Mouse (Mus musculus) liver, embryonic 15.5 days (tissue): ENCODE results near the gene Ccser1. TPM values are rescaled to one million over a fixed set of nuclear protein-coding genes. Genes with fewer than 3 reads are reported as not detected.

Experiments used
- ATAC-seq: fragments of 200-750 bp; cut with Nextera tagmentation; 2 replicates; pipeline ENCODE4 v1.8.0; 2017; ENCODE audit warnings: moderate number of reproducible peaks, mild to moderate bottlenecking, moderate library complexity; ENCODE audit not compliant: insufficient read depth
- H3K27ac ChIP-seq: fragments of 300-500 bp; sonication (generic); replicated peaks from 2 replicates; pipeline ENCODE4 v1.5.1; 2015; ENCODE audit warnings: mild to moderate bottlenecking, inconsistent platforms
- H3K27me3 ChIP-seq: fragments of 300-500 bp; sonication (generic); 2 replicates; pipeline ENCODE4 v1.6.1; 2015; ENCODE audit warnings: mild to moderate bottlenecking, inconsistent platforms
- H3K36me3 ChIP-seq: fragments of 300-500 bp; sonication (generic); replicated peaks from 2 replicates; pipeline ENCODE4 v1.6.1; 2015; ENCODE audit warnings: moderate library complexity, mild to moderate bottlenecking, inconsistent platforms
- H3K4me1 ChIP-seq: fragments of 300-500 bp; sonication (generic); replicated peaks from 2 replicates; pipeline ENCODE4 v1.6.1; 2015; ENCODE audit warnings: inconsistent platforms
- H3K4me2 ChIP-seq: fragments of 300-500 bp; sonication (generic); 2 replicates; pipeline ENCODE4 v1.6.1; 2015; ENCODE audit warnings: moderate library complexity, mild to moderate bottlenecking, inconsistent platforms
- H3K4me3 ChIP-seq: fragments of 300-500 bp; sonication (generic); replicated peaks from 2 replicates; pipeline ENCODE4 v1.5.1; 2015; ENCODE audit warnings: mild to moderate bottlenecking, inconsistent platforms
- H3K9ac ChIP-seq: fragments of 300-500 bp; sonication (generic); 2 replicates; pipeline ENCODE4 v1.6.1; 2015; ENCODE audit warnings: moderate library complexity, mild to moderate bottlenecking, inconsistent platforms
- H3K9me3 ChIP-seq: fragments of 300-500 bp; sonication (generic); replicated peaks from 2 replicates; pipeline ENCODE4 v1.6.1; 2016; ENCODE audit warnings: inconsistent platforms
- WGBS: fragments of 180-500 bp; shearing (Covaris S2); methylation state at CpG from one replicate; pipeline ENCODE4 v1.1.7; 2015; ENCODE audit warnings: mixed read lengths; ENCODE audit not compliant: insufficient replicate concordance; 5-methylcytosine and 5-hydroxymethylcytosine counted together
- polyA plus RNA-seq: library from polyadenylated mRNA; unstranded; fragments of >200 nt; fragmentation: Nextera tagmentation; extraction: Ambion mirVana; gene quantifications from 2 replicates; pipeline ENCODE4 v1.2.1, GENCODE M21; 2015

The Ccser1 gene
- polyA plus RNA-seq, 1 experiment from 2014 or later: 0.23 TPM

DNA sequence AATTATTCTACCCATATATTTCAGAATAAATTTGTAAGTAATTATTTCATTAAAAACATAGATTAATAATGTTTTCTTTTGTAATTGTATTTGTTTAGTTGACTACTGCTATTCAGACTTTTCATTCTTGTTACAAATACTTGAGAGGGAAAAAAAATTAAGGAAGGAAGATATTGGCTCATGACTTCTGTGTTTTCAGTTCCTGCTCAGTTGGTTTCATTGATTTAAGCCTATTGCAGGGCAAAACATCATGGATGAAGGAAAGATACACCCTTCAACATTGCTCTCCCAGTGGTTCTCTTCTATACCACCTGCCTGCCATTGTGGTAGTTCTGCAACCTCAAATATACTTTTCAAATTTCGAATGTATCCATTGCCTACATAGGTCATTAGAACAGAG, 541.1 kb downstream of the Ccser1 start:
- no peak for ATAC-seq
- H3K4me1 ChIP-seq: no peaks in the 10 kb centered on the region
- WGBS: 39% methylated on average over 1 of the region's 1 CpGs
- H3K4me2 ChIP-seq: no peak overlapping the region
- H3K4me3 ChIP-seq: no peak overlapping the region
- no peak overlapping the region for H3K27ac ChIP-seq
- H3K9me3 ChIP-seq: no peaks in the 10 kb centered on the region
- H3K36me3 ChIP-seq: no peaks in the 10 kb centered on the region
- H3K9ac ChIP-seq: no peak overlapping the region
- H3K27me3 ChIP-seq: no peaks in the 10 kb centered on the region

DNA sequence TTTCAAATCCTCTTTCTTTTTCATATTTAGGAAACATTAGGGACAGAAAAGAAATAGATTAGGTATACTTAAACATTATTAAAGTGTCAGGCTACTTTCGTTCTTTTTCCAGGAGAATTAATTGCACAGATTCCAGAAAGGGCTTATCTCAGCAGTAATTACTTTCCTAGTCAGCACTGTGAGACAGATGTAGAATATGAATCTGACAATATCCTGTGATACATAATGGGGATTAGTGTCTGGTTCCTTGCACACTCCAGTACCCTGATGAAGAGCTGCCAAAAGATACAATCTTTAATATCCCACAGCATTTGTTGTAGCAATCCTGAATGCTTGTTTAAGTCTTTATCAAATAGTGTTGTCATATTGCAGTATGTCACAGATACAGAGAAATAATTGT, 548.9 kb downstream of the Ccser1 start:
- Histone ChIP-seq H3K4me1 (no peaks in the 10 kb centered on the region), H3K4me2 (no peak overlapping the region)
- WGBS: 61% methylated on average over 1 of the region's 1 CpGs

DNA sequence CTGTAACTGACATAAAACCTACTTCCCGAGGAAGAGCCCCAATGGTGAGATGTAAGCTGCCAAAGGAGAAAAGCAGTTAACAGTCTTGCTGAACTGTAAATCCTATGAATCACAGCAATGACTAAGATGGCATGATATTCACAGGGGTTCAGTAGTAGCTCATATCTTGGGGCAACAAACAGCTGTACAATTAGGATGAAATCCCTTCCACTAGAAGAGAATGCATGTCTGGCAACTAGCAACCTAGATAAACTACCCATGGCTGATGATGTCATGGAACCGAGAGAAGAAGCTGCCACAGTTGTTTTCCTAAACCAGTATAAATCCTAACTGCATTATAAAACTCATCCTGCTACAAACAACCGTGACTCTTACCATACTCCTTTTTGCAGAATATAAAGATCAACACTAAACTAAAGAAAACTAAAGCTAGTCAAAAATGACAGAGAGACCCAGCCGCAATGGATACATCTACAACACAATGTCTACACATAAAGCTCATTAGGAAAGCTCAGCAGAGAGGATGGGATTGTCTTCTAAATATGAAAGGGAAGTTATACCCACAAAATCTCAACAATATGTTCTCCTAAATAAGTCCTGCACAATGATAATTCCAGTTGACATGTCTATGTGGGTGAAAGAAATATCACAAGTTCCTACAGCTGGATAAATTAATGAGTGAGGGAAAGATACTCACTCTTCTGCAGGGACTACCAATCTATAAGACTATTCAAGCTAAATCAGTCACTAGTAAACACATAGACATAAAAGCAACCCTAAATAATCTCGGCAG, 550.2 kb downstream of the Ccser1 start:
- H3K4me3 ChIP-seq: no peak overlapping the region
- H3K9ac ChIP-seq: no peak overlapping the region
- no peaks in the 10 kb centered on the region for H3K36me3 ChIP-seq
- WGBS: 52% methylated on average over 5 of the region's 5 CpGs
- H3K27me3 ChIP-seq: no peaks in the 10 kb centered on the region
- H3K4me2 ChIP-seq: no peak overlapping the region
- H3K9me3 ChIP-seq: no peaks in the 10 kb centered on the region
- no peaks in the 10 kb centered on the region for H3K4me1 ChIP-seq
- no peak for ATAC-seq
- H3K27ac ChIP-seq: no peak overlapping the region

More for the DNA sequence above, 548.9 kb downstream of the Ccser1 start:
- no peak overlapping the region for H3K27ac ChIP-seq
- H3K4me3 ChIP-seq: no peak overlapping the region
- no peak overlapping the region for H3K9ac ChIP-seq
- ATAC-seq: no peak
- no peaks in the 10 kb centered on the region for H3K27me3 ChIP-seq
- H3K9me3 ChIP-seq: no peaks in the 10 kb centered on the region
- H3K36me3 ChIP-seq: no peaks in the 10 kb centered on the region

DNA sequence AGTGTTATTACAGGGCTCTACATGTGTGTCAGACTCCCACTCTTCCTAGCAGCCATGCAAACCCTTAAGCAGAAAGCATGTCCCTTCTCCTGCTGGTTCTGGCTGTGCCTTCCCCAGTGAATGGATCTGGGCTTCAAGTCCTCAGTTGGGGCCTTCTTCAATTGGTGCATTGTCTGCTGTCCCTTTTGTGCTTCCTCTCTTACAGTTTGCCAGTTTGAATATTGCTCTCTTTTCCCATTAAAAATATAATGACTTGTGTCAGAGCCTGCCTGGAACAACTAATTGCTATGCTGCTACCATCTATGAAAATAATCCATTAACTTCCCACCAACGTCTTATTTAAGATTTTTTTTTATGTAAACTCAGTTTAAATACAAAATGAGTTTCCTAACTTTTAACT, 566.2 kb downstream of the Ccser1 start:
- H3K4me3 ChIP-seq: no peak overlapping the region
- H3K9ac ChIP-seq: no peak overlapping the region
- WGBS: 49% methylated on average over 1 of the region's 1 CpGs
- H3K4me2 ChIP-seq: no peak overlapping the region
- H3K27ac ChIP-seq: no peak overlapping the region
- no peaks in the 10 kb centered on the region for H3K4me1 ChIP-seq
- ATAC-seq: no peak
- H3K9me3 ChIP-seq: no peaks in the 10 kb centered on the region
- no peaks in the 10 kb centered on the region for H3K36me3 ChIP-seq
- H3K27me3 ChIP-seq: no peaks in the 10 kb centered on the region

DNA sequence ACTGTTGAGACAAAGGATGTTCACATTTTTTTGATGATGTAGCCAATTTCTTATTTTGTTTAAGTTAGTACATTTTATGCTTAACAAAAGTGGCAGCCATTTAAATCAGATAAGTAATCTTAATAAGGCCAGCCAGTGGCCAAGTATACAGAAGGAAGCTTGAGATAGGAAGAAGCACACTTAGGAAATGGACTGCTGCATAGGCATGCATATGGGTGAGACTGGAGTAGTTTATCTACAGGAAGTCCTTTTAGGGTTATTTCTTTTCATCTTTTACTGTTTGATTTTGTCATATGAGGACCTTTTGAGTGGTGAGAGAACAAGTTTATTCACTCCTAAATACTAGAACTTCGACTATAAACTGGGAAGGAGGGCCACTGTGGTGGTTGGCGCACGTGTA, 582.0 kb downstream of the Ccser1 start:
- 67% methylated on average over 3 of the region's 3 CpGs for WGBS
- H3K9me3 ChIP-seq: no peaks in the 10 kb centered on the region
- H3K27ac ChIP-seq: no peak overlapping the region
- no peak overlapping the region for H3K9ac ChIP-seq
- no peak overlapping the region for H3K4me2 ChIP-seq
- no peaks in the 10 kb centered on the region for H3K4me1 ChIP-seq
- no peak for ATAC-seq
- no peaks in the 10 kb centered on the region for H3K27me3 ChIP-seq
- no peaks in the 10 kb centered on the region for H3K36me3 ChIP-seq
- H3K4me3 ChIP-seq: no peak overlapping the region

DNA sequence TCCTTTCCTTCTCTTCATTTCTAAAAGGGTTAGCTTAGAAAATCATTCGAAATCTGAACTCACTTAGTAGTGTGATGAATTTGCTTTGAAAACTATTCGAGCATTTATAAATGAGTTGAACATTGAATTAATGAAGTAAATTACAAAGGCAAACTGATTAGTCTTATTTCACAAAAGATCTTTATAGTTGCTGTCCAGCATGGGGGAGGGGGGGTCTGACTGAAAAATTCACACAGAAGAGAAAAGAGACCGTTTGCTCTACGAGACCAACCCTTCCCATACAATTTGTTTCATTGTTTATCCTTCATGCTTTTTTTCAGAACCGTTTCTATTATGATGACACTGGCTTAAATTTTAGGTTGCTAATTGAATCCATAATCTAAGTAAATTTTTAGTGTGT, 583.3 kb downstream of the Ccser1 start:
- Histone ChIP-seq H3K27ac (no peak overlapping the region), H3K4me3 (no peak overlapping the region), H3K9ac (no peak overlapping the region), H3K4me1 (no peaks in the 10 kb centered on the region), H3K4me2 (no peak overlapping the region), H3K36me3 (no peaks in the 10 kb centered on the region), H3K27me3 (no peaks in the 10 kb centered on the region), H3K9me3 (no peaks in the 10 kb centered on the region)
- no peak for ATAC-seq
- 51% methylated on average over 5 of the region's 5 CpGs for WGBS

DNA sequence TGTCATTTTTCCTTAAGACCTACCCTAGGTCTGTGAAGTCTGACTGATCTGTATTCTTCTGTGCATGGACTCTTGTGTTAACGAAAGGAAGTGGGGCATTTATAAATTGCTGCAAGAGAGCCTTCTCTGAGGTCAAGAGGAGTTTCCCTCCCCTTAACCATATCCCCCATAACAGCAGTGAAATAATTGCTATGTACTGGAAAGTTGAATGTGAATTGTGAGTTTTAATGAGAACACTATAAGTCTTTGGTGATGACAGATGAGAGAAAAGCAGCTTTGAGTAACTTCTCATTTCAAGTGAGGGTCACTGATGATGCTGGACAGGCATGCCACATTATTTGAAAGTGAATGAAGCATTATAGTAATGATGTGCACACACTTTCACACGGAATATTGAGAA, 585.7 kb downstream of the Ccser1 start:
- WGBS: 51% methylated on average over 2 of the region's 2 CpGs
- Histone ChIP-seq H3K27me3 (no peaks in the 10 kb centered on the region), H3K4me1 (no peaks in the 10 kb centered on the region), H3K4me2 (no peak overlapping the region), H3K9me3 (no peaks in the 10 kb centered on the region), H3K27ac (no peak overlapping the region), H3K36me3 (no peaks in the 10 kb centered on the region), H3K4me3 (no peak overlapping the region), H3K9ac (no peak overlapping the region)
- ATAC-seq: no peak

DNA sequence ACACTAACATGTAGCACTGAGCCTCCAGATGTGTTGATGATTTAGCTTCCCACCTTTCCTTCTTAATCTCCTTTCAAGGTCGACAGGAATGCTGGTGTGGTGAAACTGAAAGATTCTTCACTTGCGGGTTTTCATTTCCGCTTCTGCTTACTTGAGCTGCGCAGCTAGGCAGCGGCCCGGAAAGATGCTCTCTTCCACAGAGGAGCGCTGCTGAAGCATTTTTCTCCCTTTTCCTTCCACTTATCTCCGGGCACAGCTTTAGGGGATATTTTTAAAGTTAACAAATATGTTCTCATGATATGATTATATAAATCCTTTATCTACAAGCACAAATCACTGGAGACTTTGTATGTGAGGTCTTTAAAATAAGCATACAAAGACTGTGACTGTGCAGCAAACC, 587.0 kb downstream of the Ccser1 start:
- no peak overlapping the region for H3K4me2 ChIP-seq
- H3K4me1 ChIP-seq: no peaks in the 10 kb centered on the region
- no peak overlapping the region for H3K27ac ChIP-seq
- no peak for ATAC-seq
- H3K36me3 ChIP-seq: no peaks in the 10 kb centered on the region
- 70% methylated on average over 8 of the region's 8 CpGs for WGBS
- no peaks in the 10 kb centered on the region for H3K27me3 ChIP-seq
- H3K4me3 ChIP-seq: no peak overlapping the region
- H3K9ac ChIP-seq: no peak overlapping the region
- H3K9me3 ChIP-seq: no peaks in the 10 kb centered on the region

DNA sequence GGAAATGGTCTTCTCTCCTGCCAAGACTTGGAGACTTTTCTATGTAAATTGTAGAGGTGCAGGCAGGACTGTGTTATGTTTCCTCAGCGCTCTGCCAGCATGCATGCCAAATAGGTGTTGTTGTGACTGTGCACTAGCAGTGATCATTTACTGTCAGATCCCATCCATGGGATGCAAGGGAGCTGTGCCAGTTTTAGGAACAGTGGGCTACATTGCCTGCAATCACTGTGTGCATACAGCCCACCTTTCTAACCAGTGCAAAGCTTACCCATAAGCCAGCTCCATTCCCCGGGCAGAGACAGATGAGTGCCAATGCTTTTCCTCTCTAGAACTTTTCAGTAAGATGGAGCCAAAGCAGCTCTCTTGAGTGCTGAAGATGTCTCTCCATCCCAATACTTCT, 606.6 kb downstream of the Ccser1 start:
- WGBS: 47% methylated on average over 2 of the region's 2 CpGs
- no peak overlapping the region for H3K4me3 ChIP-seq

DNA sequence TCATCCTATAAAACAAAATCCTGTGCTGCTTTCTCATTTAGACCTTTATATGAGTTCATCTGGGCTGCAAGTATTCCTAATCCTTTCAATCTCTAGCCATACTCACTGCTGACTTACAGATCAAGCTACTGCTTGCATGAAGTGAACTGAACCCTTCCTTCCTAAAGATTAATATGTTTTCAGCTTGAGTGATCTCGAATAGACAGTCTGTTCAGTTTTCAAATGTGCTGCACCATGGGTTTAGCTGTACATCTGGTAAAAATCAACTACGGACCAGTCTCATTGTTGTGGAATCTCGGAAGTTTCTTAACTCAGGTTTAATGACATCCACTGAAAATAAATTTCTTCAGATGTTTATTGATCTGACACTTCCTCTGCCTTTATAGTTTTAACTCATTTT, 620.8 kb downstream of the Ccser1 start:
- H3K9ac ChIP-seq: no peak overlapping the region
- H3K9me3 ChIP-seq: no peaks in the 10 kb centered on the region
- no peaks in the 10 kb centered on the region for H3K27me3 ChIP-seq
- H3K4me1 ChIP-seq: no peaks in the 10 kb centered on the region
- no peak overlapping the region for H3K27ac ChIP-seq
- no peak for ATAC-seq
- no peak overlapping the region for H3K4me3 ChIP-seq
- no peaks in the 10 kb centered on the region for H3K36me3 ChIP-seq
- no peak overlapping the region for H3K4me2 ChIP-seq
- WGBS: 53% methylated on average over 3 of the region's 3 CpGs

More for the DNA sequence above, 606.6 kb downstream of the Ccser1 start:
- H3K4me1 ChIP-seq: no peaks in the 10 kb centered on the region
- no peak overlapping the region for H3K27ac ChIP-seq
- no peaks in the 10 kb centered on the region for H3K36me3 ChIP-seq
- H3K27me3 ChIP-seq: no peaks in the 10 kb centered on the region
- no peak overlapping the region for H3K4me2 ChIP-seq
- no peak overlapping the region for H3K9ac ChIP-seq
- no peaks in the 10 kb centered on the region for H3K9me3 ChIP-seq
- ATAC-seq: no peak

DNA sequence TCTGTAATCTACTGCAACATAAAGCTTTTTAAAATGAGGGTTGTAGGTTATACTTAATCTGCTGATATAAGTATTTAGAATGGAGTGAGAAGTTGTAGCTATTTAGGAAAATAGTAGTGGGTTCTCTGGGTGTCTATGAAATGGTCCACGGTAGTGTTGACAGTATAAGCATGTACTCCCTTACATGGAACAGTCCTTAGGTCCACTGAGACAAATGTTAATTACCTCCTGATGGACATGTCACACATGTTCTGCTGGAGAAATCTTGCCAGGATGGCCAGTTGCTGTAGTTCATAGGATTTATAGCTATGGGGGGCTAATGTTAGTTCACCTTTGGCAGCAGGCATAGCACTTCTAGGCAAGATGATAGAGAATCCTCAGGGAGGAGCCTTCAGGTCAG, 625.4 kb downstream of the Ccser1 start:
- H3K9me3 ChIP-seq: no peaks in the 10 kb centered on the region
- no peak overlapping the region for H3K27ac ChIP-seq
- no peak overlapping the region for H3K4me3 ChIP-seq
- 65% methylated on average over 1 of the region's 1 CpGs for WGBS
- H3K27me3 ChIP-seq: no peaks in the 10 kb centered on the region
- no peak overlapping the region for H3K9ac ChIP-seq
- no peaks in the 10 kb centered on the region for H3K36me3 ChIP-seq
- ATAC-seq: no peak
- H3K4me1 ChIP-seq: no peaks in the 10 kb centered on the region
- H3K4me2 ChIP-seq: no peak overlapping the region

DNA sequence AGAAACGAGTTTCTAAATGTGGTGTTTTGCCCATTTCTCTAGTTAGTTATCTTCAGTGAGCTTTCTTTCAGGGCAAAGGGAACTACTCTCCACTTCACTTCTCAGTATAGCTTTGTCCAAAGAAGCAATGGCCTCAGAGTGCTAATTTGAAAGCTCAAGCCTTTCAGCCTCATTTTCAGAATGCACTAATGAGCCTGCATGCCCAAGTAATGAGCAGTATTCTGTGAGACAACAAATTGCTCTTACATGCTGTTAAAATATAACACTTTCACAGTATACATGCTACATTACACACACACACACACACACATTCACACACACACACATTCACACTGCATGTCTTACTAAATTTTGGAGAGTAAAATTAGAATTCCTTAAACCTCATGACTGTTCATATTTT, 637.6 kb downstream of the Ccser1 start:
- no peak overlapping the region for H3K4me3 ChIP-seq
- H3K9ac ChIP-seq: no peak overlapping the region
- no peak overlapping the region for H3K27ac ChIP-seq
- no peaks in the 10 kb centered on the region for H3K9me3 ChIP-seq
- no peaks in the 10 kb centered on the region for H3K4me1 ChIP-seq
- WGBS: 48% methylated on average over 1 of the region's 1 CpGs
- no peaks in the 10 kb centered on the region for H3K36me3 ChIP-seq
- H3K4me2 ChIP-seq: no peak overlapping the region
- no peaks in the 10 kb centered on the region for H3K27me3 ChIP-seq
- ATAC-seq: no peak
